Mouse (Mus musculus) kidney, postnatal 0 days (tissue): ENCODE measurements around the gene Zfx. TPM values are rescaled to one million over a fixed set of nuclear protein-coding genes. Genes with fewer than 3 reads are reported as not detected.

Source experiments
- ATAC-seq: fragments of 200-750 bp; cut with Nextera tagmentation; replicated peaks from 2 replicates; pipeline ENCODE4 v1.8.0; 2017; ENCODE audit warnings: low read depth, moderate number of reproducible peaks, moderate TSS enrichment, moderate library complexity; ENCODE audit not compliant: low FRiP score
- DNase-seq: peaks from one replicate; pipeline ENCODE4 v3.0.0-alpha.2; 2016; ENCODE audit warnings: low spot score
- H3K27ac ChIP-seq: fragments of 300-500 bp; sonication (generic); 2 replicates; pipeline ENCODE4 v1.5.1; 2014; ENCODE audit warnings: mild to moderate bottlenecking
- H3K27me3 ChIP-seq: fragments of 300-500 bp; sonication (generic); 2 replicates; pipeline ENCODE4 v1.6.1; 2014; ENCODE audit warnings: low read length, mixed read lengths; ENCODE audit not compliant: insufficient read depth
- H3K36me3 ChIP-seq: fragments of 300-500 bp; sonication (generic); 2 replicates; pipeline ENCODE4 v1.6.1; 2014; ENCODE audit warnings: low read length, mixed read lengths; ENCODE audit not compliant: insufficient read depth
- H3K4me1 ChIP-seq: fragments of 300-500 bp; sonication (generic); replicated peaks from 2 replicates; pipeline ENCODE4 v1.6.1; 2014; ENCODE audit warnings: antibody characterized with exemption, low read length, mixed read lengths; ENCODE audit not compliant: insufficient read depth
- H3K4me2 ChIP-seq: fragments of 300-500 bp; sonication (generic); 2 replicates; pipeline ENCODE4 v1.6.1; 2014; ENCODE audit warnings: mild to moderate bottlenecking, low read length, moderate library complexity, mixed read lengths
- H3K4me3 ChIP-seq: fragments of 300-500 bp; sonication (generic); replicated peaks from 2 replicates; pipeline ENCODE4 v1.5.1; 2014; ENCODE audit warnings: low read depth, low read length
- H3K9ac ChIP-seq: fragments of 300-500 bp; sonication (generic); 2 replicates; pipeline ENCODE4 v1.6.1; 2014; ENCODE audit warnings: low read depth, low read length
- H3K9me3 ChIP-seq: fragments of 300-500 bp; sonication (generic); replicated peaks from 2 replicates; pipeline ENCODE4 v1.6.1; 2016; ENCODE audit warnings: low read length, inconsistent platforms, mixed read lengths
- CTCF ChIP-seq: IDR thresholded peaks from 2 replicates; pipeline ENCODE4 v1.5.1; 2016; ENCODE audit warnings: antibody characterized with exemption, low read depth, mild to moderate bottlenecking, moderate library complexity
- WGBS: fragments of 180-500 bp; shearing (Covaris S2); extraction: QIAGEN DNeasy Blood & Tissue Kit; methylation state at CpG from one replicate; pipeline ENCODE4 v1.1.7; 2014; 5-methylcytosine and 5-hydroxymethylcytosine counted together
- polyA plus RNA-seq: library from polyadenylated mRNA; unstranded; fragments of >200 nt; fragmentation: Nextera tagmentation; extraction: Ambion mirVana; gene quantifications from 2 replicates; pipeline ENCODE4 v1.2.1, GENCODE M21; 2015

Gene Zfx
- polyA plus RNA-seq, 1 experiment from 2014 or later = 24.2 TPM

GRCm38 (mm10) chrX:94100561-94100960 is 22.9 kb downstream of the Zfx start:
- TF ChIP-seq CTCF = no peak
- no peak for DNase-seq
- no peak overlapping the region for H3K4me2 ChIP-seq
- H3K9me3 ChIP-seq = no peaks in the 10 kb centered on the region
- no peak overlapping the region for H3K27ac ChIP-seq
- H3K4me3 ChIP-seq = no peak overlapping the region
- H3K36me3 ChIP-seq = 0 out of 2 replicates have a peak, but pooled peaks cover 3% of the 10 kb centered on the region
- H3K4me1 ChIP-seq = no peaks in the 10 kb centered on the region
- ATAC-seq = no peak
- WGBS = 87% methylated on average over 1 of the region's 1 CpGs
- H3K9ac ChIP-seq = no peak overlapping the region
- no peaks in the 10 kb centered on the region for H3K27me3 ChIP-seq

GRCm38 (mm10) chrX:94091001-94091400 is 32.5 kb downstream of the Zfx start:
- Histone ChIP-seq H3K36me3 (no peaks in the 10 kb centered on the region), H3K4me1 (no peaks in the 10 kb centered on the region), H3K4me3 (no peak overlapping the region), H3K27me3 (0 out of 2 replicates have a peak, but pooled peaks cover 3% of the 10 kb centered on the region), H3K9me3 (no peaks in the 10 kb centered on the region), H3K27ac (no peak overlapping the region), H3K9ac (no peak overlapping the region), H3K4me2 (no peak overlapping the region)
- ATAC-seq = no peak
- 86% methylated on average over 2 of the region's 2 CpGs for whole genome bisulfite sequencing
- no peak for TF ChIP-seq CTCF
- no peak for DNase-seq

GRCm38 (mm10) chrX:94061246-94061645 is 62.3 kb downstream of the Zfx start:
- Histone ChIP-seq H3K27me3 (no peaks in the 10 kb centered on the region), H3K9ac (no peak overlapping the region), H3K4me3 (no peak overlapping the region), H3K36me3 (no peaks in the 10 kb centered on the region), H3K4me2 (peak overlapping the region; percentile 18; the same call in 1 of the 2 replicates), H3K9me3 (no peaks in the 10 kb centered on the region), H3K27ac (no peak overlapping the region), H3K4me1 (no peaks in the 10 kb centered on the region)
- ATAC-seq (no peak), DNase-seq (peak; percentile 42)
- no peak for TF ChIP-seq CTCF
- 69% methylated on average over 6 of the region's 6 CpGs for WGBS

GRCm38 (mm10) chrX:94060751-94061150 is 62.8 kb downstream of the Zfx start:
- H3K27ac ChIP-seq = no peak overlapping the region
- DNase-seq (no peak), ATAC-seq (no peak)
- WGBS = 69% methylated on average over 8 of the region's 8 CpGs
- H3K9ac ChIP-seq = no peak overlapping the region
- H3K27me3 ChIP-seq = no peaks in the 10 kb centered on the region
- H3K4me1 ChIP-seq = no peaks in the 10 kb centered on the region
- H3K4me3 ChIP-seq = no peak overlapping the region
- H3K36me3 ChIP-seq = no peaks in the 10 kb centered on the region
- no peaks in the 10 kb centered on the region for H3K9me3 ChIP-seq
- no peak for TF ChIP-seq CTCF
- H3K4me2 ChIP-seq = peak overlapping the region; percentile 18; the same call in 1 of the 2 replicates

- H3K9me3 ChIP-seq = no peaks in the 10 kb centered on the region
- DNase-seq (peak; percentile 40), ATAC-seq (no peak)
- no peak for TF ChIP-seq CTCF
- no peaks in the 10 kb centered on the region for H3K4me1 ChIP-seq
- no peaks in the 10 kb centered on the region for H3K36me3 ChIP-seq
- H3K4me2 ChIP-seq = no peak overlapping the region; the same call in 1 of the 2 replicates
- peak overlapping the region; percentile 31; the same call in 1 of the 2 replicates for H3K27ac ChIP-seq
- H3K4me3 ChIP-seq = no peak overlapping the region
- H3K27me3 ChIP-seq = no peaks in the 10 kb centered on the region
- 38% methylated on average over 6 of the region's 6 CpGs for WGBS
- H3K9ac ChIP-seq = no peak overlapping the region
Observed at GRCm38 (mm10) chrX:94058748-94059147, 64.8 kb downstream of the Zfx start.

- no peak overlapping the region for H3K27ac ChIP-seq
- WGBS = 52% methylated on average over 3 of the region's 3 CpGs
- DNase-seq (no peak), ATAC-seq (no peak)
- H3K36me3 ChIP-seq = no peaks in the 10 kb centered on the region
- H3K27me3 ChIP-seq = no peaks in the 10 kb centered on the region
- H3K4me2 ChIP-seq = no peak overlapping the region
- no peaks in the 10 kb centered on the region for H3K4me1 ChIP-seq
- no peak overlapping the region for H3K9ac ChIP-seq
- H3K9me3 ChIP-seq = no peaks in the 10 kb centered on the region
- no peak for TF ChIP-seq CTCF
- H3K4me3 ChIP-seq = no peak overlapping the region
Observed at GRCm38 (mm10) chrX:94049048-94049447, 74.5 kb downstream of the Zfx start.

- no peak for TF ChIP-seq CTCF
- Histone ChIP-seq H3K4me3 (no peak overlapping the region), H3K27ac (no peak overlapping the region), H3K9ac (no peak overlapping the region), H3K4me1 (no peaks in the 10 kb centered on the region), H3K4me2 (no peak overlapping the region), H3K9me3 (no peaks in the 10 kb centered on the region), H3K36me3 (no peaks in the 10 kb centered on the region), H3K27me3 (no peaks in the 10 kb centered on the region)
- DNase-seq (no peak), ATAC-seq (no peak)
- 42% methylated on average over 5 of the region's 5 CpGs for WGBS
Observed at GRCm38 (mm10) chrX:94048048-94048447, 75.5 kb downstream of the Zfx start.
